Mouse (Mus musculus) layer of hippocampus, adult 18-20 months (tissue): Measurements from ENCODE around the gene Crybg2. TPM values are rescaled to one million over a fixed set of nuclear protein-coding genes. Genes with fewer than 3 reads are reported as not detected.

Experiments used
- DNase-seq, 2 experiments: peaks; one replicate each; pipeline ENCODE4 v3.0.0; 2022; ENCODE audit warnings: low spot score in 2 of 2
- long read RNA-seq: library from polyadenylated mRNA; stranded (forward); transcript quantifications from one replicate; pipeline ENCODE4 v2.0.0, GENCODE M21; 2021
- total RNA-seq, 2 experiments: library from RNA; stranded (reverse); gene quantifications; 2 replicates each; pipeline ENCODE4 v1.2.3; 2021

The Crybg2 gene
- total RNA-seq, result 1 to 10 TPM; 2.1 to 4.2 TPM
- long read RNA-seq, result 0 reads

GRCm38 (mm10) chr4:134060135-134060865, at the start of gene Crybg2:
Gene Crybg2, plus strand, starts transcription at chr4:134060815.
- no peak for DNase-seq

- DNase-seq, result no peak
Observed at GRCm38 (mm10) chr4:134011450-134012414, 48.9 kb upstream of the Crybg2 start.

GRCm38 (mm10) chr4:134012858-134013528, 47.6 kb upstream of the Crybg2 start:
- DNase-seq, result no peak

GRCm38 (mm10) chr4:134016208-134016607, 44.4 kb upstream of the Crybg2 start:
- DNase-seq, result no peak

- no peak for DNase-seq
Observed at GRCm38 (mm10) chr4:134016767-134017166, 43.8 kb upstream of the Crybg2 start.

GRCm38 (mm10) chr4:134017201-134017865, 43.3 kb upstream of the Crybg2 start:
- no peak for DNase-seq

- no peak for DNase-seq
Observed at GRCm38 (mm10) chr4:134018038-134018778, 42.4 kb upstream of the Crybg2 start.

GRCm38 (mm10) chr4:134018779-134019145, 41.9 kb upstream of the Crybg2 start, which contains the start of gene Lin28a:
Gene Lin28a, minus strand, starts transcription at chr4:134018841.
- no peak for DNase-seq

GRCm38 (mm10) chr4:134019210-134019609, 41.4 kb upstream of the Crybg2 start:
- DNase-seq, result no peak

- DNase-seq, result no peak
Observed at GRCm38 (mm10) chr4:134019641-134020351, 40.8 kb upstream of the Crybg2 start.

GRCm38 (mm10) chr4:134020621-134021020, 40.0 kb upstream of the Crybg2 start:
- DNase-seq, result no peak

GRCm38 (mm10) chr4:134025802-134026201, 34.8 kb upstream of the Crybg2 start:
- DNase-seq, result no peak

- DNase-seq, result peak; percentile 73 to 91
Observed at GRCm38 (mm10) chr4:134035953-134036352, 24.7 kb upstream of the Crybg2 start.

GRCm38 (mm10) chr4:134041317-134042123, 19.1 kb upstream of the Crybg2 start:
- no peak for DNase-seq

- DNase-seq, result no peak
Observed at GRCm38 (mm10) chr4:134043041-134043440, 17.6 kb upstream of the Crybg2 start.

- no peak for DNase-seq
Observed at GRCm38 (mm10) chr4:134047648-134048047, 13.0 kb upstream of the Crybg2 start.

GRCm38 (mm10) chr4:134051912-134052311, 8.7 kb upstream of the Crybg2 start:
- no peak for DNase-seq

- DNase-seq, result peak in 1 of 2 experiments; percentile 11
Observed at GRCm38 (mm10) chr4:134052560-134052959, 8.1 kb upstream of the Crybg2 start.

- DNase-seq, result no peak
Observed at GRCm38 (mm10) chr4:134053538-134053937, 7.1 kb upstream of the Crybg2 start, which contains the start of gene Zfp683. Gene Zfp683, plus strand, starts transcription at chr4:134053838.
